Mouse (Mus musculus) intestine, postnatal 0 days (tissue): ENCODE measurements around the gene Il6ra. TPM values are rescaled to one million over a fixed set of nuclear protein-coding genes. Genes with fewer than 3 reads are reported as not detected.

Experiments
- ATAC-seq: fragments of 200-750 bp; cut with Nextera tagmentation; 2 replicates; pipeline ENCODE4 v1.8.0; 2017; ENCODE audit warnings: mild to moderate bottlenecking, moderate TSS enrichment, moderate library complexity
- H3K27ac ChIP-seq: fragments of 300-500 bp; sonication (generic); 2 replicates; pipeline ENCODE4 v1.5.1; 2014; ENCODE audit warnings: mild to moderate bottlenecking, low read depth, low read length, moderate library complexity
- H3K27me3 ChIP-seq: fragments of 300-500 bp; sonication (generic); replicated peaks from 2 replicates; pipeline ENCODE4 v1.6.1; 2014; ENCODE audit warnings: low read length, mixed read lengths; ENCODE audit not compliant: control insufficient read depth, insufficient read depth
- H3K36me3 ChIP-seq: fragments of 300-500 bp; sonication (generic); 2 replicates; pipeline ENCODE4 v1.6.1; 2014; ENCODE audit warnings: mild to moderate bottlenecking, moderate library complexity; ENCODE audit not compliant: control insufficient read depth, insufficient read depth
- H3K4me1 ChIP-seq: fragments of 300-500 bp; sonication (generic); replicated peaks from 2 replicates; pipeline ENCODE4 v1.6.1; 2014; ENCODE audit warnings: antibody characterized with exemption, low read length, mixed read lengths; ENCODE audit not compliant: control insufficient read depth, insufficient read depth
- H3K4me2 ChIP-seq: fragments of 300-500 bp; sonication (generic); replicated peaks from 2 replicates; pipeline ENCODE4 v1.6.1; 2014; ENCODE audit warnings: low read depth, mild to moderate bottlenecking, moderate library complexity
- H3K4me3 ChIP-seq: fragments of 300-500 bp; sonication (generic); 2 replicates; pipeline ENCODE4 v1.5.1; 2014; ENCODE audit warnings: low read depth, low read length
- H3K9ac ChIP-seq: fragments of 300-500 bp; sonication (generic); 2 replicates; pipeline ENCODE4 v1.6.1; 2014; ENCODE audit warnings: mild to moderate bottlenecking, low read depth, low read length
- H3K9me3 ChIP-seq: fragments of 300-500 bp; sonication (generic); 2 replicates; pipeline ENCODE4 v1.6.1; 2016; ENCODE audit warnings: mixed run types; ENCODE audit not compliant: control insufficient read depth
- CTCF ChIP-seq: sonication (generic); IDR thresholded peaks from 2 replicates; pipeline ENCODE4 v1.5.1; 2016; ENCODE audit warnings: low read depth, mild to moderate bottlenecking, control low read depth, antibody characterized with exemption, moderate library complexity
- WGBS: fragments of 180-500 bp; shearing (Covaris S2); extraction: QIAGEN DNeasy Blood & Tissue Kit; methylation state at CpG from one replicate; pipeline ENCODE4 v1.1.7; 2014; 5-methylcytosine and 5-hydroxymethylcytosine counted together
- polyA plus RNA-seq: library from polyadenylated mRNA; unstranded; fragments of >200 nt; fragmentation: Nextera tagmentation; extraction: Ambion mirVana; gene quantifications from 2 replicates; pipeline ENCODE4 v1.2.1, GENCODE M21; 2015

The Il6ra gene
- polyA plus RNA-seq, 1 experiment from 2014 or later, result 2.8 TPM

DNA sequence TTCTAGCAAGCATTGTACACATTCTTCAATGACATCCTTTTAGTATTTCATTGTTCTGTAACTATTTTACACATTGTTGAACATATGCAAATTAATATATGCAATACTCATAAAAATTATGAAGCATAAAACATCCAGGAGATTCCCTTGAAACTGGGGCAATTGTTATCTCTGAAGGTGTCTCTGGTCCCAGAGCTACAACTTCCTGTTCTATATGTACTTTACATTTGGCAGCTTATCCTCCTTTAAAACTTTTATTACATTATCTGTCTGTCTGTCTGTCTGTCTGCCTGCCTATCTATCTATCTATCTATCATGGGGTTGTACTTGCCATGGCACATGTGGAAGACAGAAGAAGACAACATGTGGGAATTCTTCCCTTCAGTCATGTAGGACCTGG lies 21.3 kb downstream of the Il6ra start:
- ATAC-seq, result no peak
- Histone ChIP-seq H3K4me3 (no peak overlapping the region), H3K9ac (no peak overlapping the region), H3K27me3 (no peaks in the 10 kb centered on the region), H3K27ac (no peak overlapping the region), H3K4me2 (no peak overlapping the region), H3K4me1 (no peaks in the 10 kb centered on the region), H3K36me3 (no peaks in the 10 kb centered on the region), H3K9me3 (no peaks in the 10 kb centered on the region)
- no peak for TF ChIP-seq CTCF

DNA sequence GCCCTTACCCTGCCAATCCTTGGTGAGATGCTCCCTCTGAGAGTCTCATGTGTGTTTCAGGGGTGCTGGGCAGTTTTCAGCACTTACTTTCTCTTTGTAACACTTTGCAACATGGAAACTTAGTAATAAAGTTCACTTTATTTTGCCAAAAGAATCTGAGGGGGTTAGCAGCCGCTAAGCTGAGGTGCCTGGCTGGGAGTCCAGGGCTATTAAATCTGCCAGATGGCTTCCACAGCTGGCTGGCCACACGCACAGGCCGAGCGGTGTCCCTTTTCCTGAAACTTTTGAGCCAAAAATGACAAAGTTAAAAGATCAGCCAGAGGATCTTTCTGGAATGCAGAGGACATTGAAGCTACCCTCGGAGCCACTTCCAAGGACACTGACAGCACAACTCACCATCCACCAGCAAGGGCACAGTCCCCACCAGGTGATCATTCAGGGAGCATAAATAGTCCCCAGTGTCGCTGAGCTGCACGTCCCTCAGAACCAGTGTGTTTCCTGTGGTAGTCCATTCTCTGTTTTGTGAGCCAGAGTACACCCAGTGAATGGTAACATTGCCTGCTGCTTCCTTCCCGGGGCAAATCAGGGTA lies 23.1 kb downstream of the Il6ra start:
- Histone ChIP-seq H3K4me1 (no peaks in the 10 kb centered on the region), H3K4me3 (no peak overlapping the region), H3K9ac (no peak overlapping the region), H3K27me3 (no peaks in the 10 kb centered on the region), H3K4me2 (no peak overlapping the region), H3K27ac (no peak overlapping the region), H3K9me3 (no peaks in the 10 kb centered on the region), H3K36me3 (no peaks in the 10 kb centered on the region)
- no peak for TF ChIP-seq CTCF
- no peak for ATAC-seq
- WGBS, result 71% methylated on average over 8 of the region's 8 CpGs

DNA sequence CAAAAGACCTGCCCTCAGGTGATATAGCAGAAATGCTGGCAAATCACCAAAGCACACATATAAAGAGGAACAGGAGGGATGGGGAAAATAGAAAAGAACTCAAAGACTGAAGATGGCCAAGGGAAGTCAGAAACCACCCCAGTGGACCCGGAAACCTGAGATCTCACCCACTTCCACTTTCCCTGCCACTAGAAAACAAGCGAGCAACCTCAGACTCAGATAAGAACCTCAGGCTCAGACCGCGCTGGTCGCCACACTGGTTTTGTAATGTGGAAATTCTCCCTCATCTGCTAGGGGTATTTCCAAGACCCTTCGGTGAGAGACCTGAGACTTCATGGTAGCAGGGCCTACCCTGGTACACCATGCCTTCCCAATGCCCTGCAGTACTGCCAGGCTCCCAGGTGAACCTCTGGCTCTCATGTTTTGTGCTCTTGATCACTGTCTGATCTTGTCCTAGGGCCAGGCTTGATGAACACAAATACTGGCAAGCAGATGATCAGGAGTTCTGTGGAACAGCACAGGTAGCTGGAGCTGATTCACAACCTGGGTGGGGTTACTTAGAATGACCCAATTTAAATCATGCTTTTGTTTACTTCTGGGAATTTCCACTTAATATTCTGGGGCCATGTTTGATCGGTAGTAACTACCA lies 25.3 kb downstream of the Il6ra start:
- Histone ChIP-seq H3K27ac (no peak overlapping the region), H3K9ac (no peak overlapping the region), H3K4me1 (no peaks in the 10 kb centered on the region), H3K4me3 (no peak overlapping the region), H3K9me3 (no peaks in the 10 kb centered on the region), H3K27me3 (no peaks in the 10 kb centered on the region), H3K4me2 (no peak overlapping the region), H3K36me3 (no peaks in the 10 kb centered on the region)
- 90% methylated on average over 7 of the region's 7 CpGs for WGBS
- ATAC-seq, result no peak
- TF ChIP-seq CTCF, result no peak

DNA sequence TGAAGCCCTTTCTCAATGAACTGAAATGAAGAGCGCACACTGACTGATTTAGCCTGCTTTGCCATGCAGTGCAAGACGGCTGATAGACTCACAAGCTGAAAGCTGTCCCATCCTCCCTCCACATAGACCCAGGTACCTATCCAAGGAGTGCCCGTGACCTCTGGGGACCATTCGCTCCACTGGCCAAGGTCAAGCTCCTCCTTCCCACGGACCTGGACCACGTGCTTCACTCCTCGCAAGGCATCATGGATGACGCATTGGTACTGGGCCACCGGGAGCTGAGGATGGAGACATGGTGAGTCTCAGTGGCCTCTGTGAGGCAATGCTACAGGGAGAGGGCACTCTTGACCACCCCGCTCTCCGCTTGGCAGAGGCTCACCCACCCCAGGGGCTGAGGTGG lies 27.2 kb downstream of the Il6ra start:
- H3K27me3 ChIP-seq, result no peaks in the 10 kb centered on the region
- ATAC-seq, result no peak
- no peak overlapping the region for H3K27ac ChIP-seq
- TF ChIP-seq CTCF, result no peak
- no peaks in the 10 kb centered on the region for H3K9me3 ChIP-seq
- no peaks in the 10 kb centered on the region for H3K36me3 ChIP-seq
- H3K4me3 ChIP-seq, result no peak overlapping the region
- 96% methylated on average over 11 of the region's 11 CpGs for WGBS
- no peak overlapping the region for H3K4me2 ChIP-seq
- H3K9ac ChIP-seq, result no peak overlapping the region
- H3K4me1 ChIP-seq, result no peaks in the 10 kb centered on the region

DNA sequence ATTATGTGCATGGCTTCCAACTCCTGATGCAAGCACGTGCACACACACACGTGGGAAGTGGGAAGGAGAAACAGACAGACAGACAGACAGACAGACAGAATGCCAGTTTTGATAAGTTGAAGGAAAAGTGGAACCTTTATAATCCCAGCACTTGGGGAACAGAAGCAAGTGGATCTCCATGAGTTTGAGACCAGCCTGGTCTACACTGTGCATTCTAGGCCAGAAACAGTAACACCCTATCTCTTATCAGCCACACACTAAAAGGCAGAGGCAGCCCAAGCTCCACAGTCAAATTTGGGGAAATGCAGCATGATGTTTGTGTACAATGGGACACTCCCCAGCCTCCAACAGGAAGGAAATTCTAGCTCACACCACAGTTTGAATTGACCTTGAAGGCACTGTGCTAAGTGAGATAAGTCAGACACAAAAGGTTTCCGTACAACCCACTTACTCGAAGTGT lies 29.4 kb downstream of the Il6ra start:
- ATAC-seq, result no peak
- TF ChIP-seq CTCF, result no peak
- Histone ChIP-seq H3K27ac (no peak overlapping the region), H3K27me3 (no peaks in the 10 kb centered on the region), H3K4me2 (no peak overlapping the region), H3K4me3 (no peak overlapping the region), H3K9me3 (no peaks in the 10 kb centered on the region), H3K4me1 (no peaks in the 10 kb centered on the region), H3K36me3 (no peaks in the 10 kb centered on the region), H3K9ac (no peak overlapping the region)
- 67% methylated on average over 4 of the region's 4 CpGs for WGBS

DNA sequence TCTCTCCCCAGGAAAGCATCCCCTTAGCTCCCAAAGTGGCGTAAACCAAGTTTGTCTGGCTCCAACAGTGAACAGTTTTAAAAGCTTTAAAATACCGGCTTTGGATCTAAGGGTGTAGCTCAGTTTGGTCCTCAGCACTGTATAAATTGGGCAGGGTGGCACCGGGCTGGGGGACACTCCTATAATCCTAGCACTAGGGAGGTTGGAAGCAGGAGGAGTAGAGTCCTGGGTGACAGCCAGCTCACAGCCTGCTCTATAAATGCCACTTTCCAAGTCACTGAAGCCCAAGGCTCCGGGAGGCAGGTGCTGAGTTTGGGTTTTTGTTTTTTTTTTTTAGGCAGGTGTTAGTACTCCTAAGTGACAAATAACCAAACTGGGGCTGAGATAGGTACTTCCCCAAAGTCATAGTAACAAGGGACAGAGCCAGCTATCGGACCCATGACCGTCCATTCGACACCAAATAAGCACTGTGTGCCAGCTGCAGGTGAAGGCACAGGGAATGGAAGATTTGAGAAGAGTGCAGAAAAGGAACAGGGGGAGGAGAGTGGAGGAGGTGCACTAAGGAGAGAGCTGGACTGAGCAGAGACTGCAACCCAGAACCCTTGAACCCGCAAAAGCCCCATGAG lies 30.3 kb downstream of the Il6ra start:
- H3K4me2 ChIP-seq, result no peak overlapping the region
- H3K9ac ChIP-seq, result no peak overlapping the region
- no peaks in the 10 kb centered on the region for H3K9me3 ChIP-seq
- no peaks in the 10 kb centered on the region for H3K4me1 ChIP-seq
- no peaks in the 10 kb centered on the region for H3K27me3 ChIP-seq
- no peak for TF ChIP-seq CTCF
- 73% methylated on average over 8 of the region's 8 CpGs for WGBS
- no peaks in the 10 kb centered on the region for H3K36me3 ChIP-seq
- ATAC-seq, result no peak
- H3K4me3 ChIP-seq, result no peak overlapping the region
- no peak overlapping the region for H3K27ac ChIP-seq
